Comparison of ENCODE assay signal across 7 mouse cellular contexts in genomic region chr2:126151855-126152571, GRCm38 (mm10). TPM values are rescaled to one million over a fixed set of nuclear protein-coding genes. Genes with fewer than 3 reads are reported as not detected.
DNase-seq lines count a peak whose midpoint lies in the region; ATAC-seq lines count a peak whose summit lies in the region.

Gene Fam227b, minus strand, starts transcription at chr2:126152004.
Gene Dtwd1, plus strand, starts transcription at chr2:126152141.

- no peaks in the 10 kb centered on the region for H3K27me3 ChIP-seq in intestine, embryonic 15.5 days (replicated peaks)
- no peaks in the 10 kb centered on the region for H3K27me3 ChIP-seq in midbrain, embryonic 10.5 days (ENCODE audit: low read depth, poor library complexity, severe bottlenecking)

- H3K27ac ChIP-seq in intestine, embryonic 15.5 days = peak within 1 kb of the TSS; percentile 92
- H3K27ac ChIP-seq in midbrain, embryonic 10.5 days (replicated peaks) = peak within 1 kb of the TSS; percentile 96

- peak within 1 kb of the TSS; percentile 96 for H3K9ac ChIP-seq in intestine, embryonic 15.5 days

- no peaks in the 10 kb centered on the region for H3K36me3 ChIP-seq in intestine, embryonic 15.5 days
- H3K36me3 ChIP-seq in midbrain, embryonic 10.5 days = peaks cover 22% of the 10 kb centered on the region

- peak; percentile 100 for ATAC-seq in intestine, embryonic 15.5 days

- intact Hi-C loops in gastrocnemius, postnatal 36 days (cut with DNase I) = loop anchor here (5.0 kb wide), 1 partner anchor 290 kb away; no protein-coding TSS in a partner anchor
- intact Hi-C loops in left cerebral cortex, postnatal 25 days (cut with DNase I) = loop anchor here (5.0 to 10.0 kb wide), 3 partner anchors 210 to 367 kb away; partner anchors contain the start of genes Cops2, Galk2 and Secisbp2l

- H3K4me3 ChIP-seq in intestine, embryonic 15.5 days (replicated peaks) = peak within 1 kb of the TSS; percentile 87
- peak within 1 kb of the TSS; percentile 86 for H3K4me3 ChIP-seq in midbrain, embryonic 10.5 days

- peak; percentile 99 for DNase-seq in adrenal gland, adult 2 months
- DNase-seq in embryo, embryonic 11.5 days (ENCODE audit: low read depth, low spot score) = peak; percentile 98
- peak; percentile 98 for DNase-seq in gastrocnemius, postnatal 36 days
- DNase-seq in left cerebral cortex, postnatal 25 days (ENCODE audit: low spot score in 2 of 2) = peak; percentile 97 to 99
- peak; percentile 96 for DNase-seq in midbrain, embryonic 10.5 days (ENCODE audit: low spot score)
- DNase-seq in right cerebral cortex, postnatal 4 days = peak; percentile 98

- no peaks in the 10 kb centered on the region for H3K9me3 ChIP-seq in intestine, embryonic 15.5 days
- no peaks in the 10 kb centered on the region for H3K9me3 ChIP-seq in midbrain, embryonic 10.5 days (replicated peaks)

- peak within 1 kb of the TSS; percentile 59 for H3K4me2 ChIP-seq in intestine, embryonic 15.5 days (replicated peaks)

- WGBS in intestine, embryonic 15.5 days = under 1% methylated on average over 57 of the region's 57 CpGs
- under 1% methylated on average over 57 of the region's 57 CpGs for WGBS in midbrain, embryonic 10.5 days

- no peaks in the 10 kb centered on the region for H3K4me1 ChIP-seq in intestine, embryonic 15.5 days (replicated peaks)
- peaks cover 16% of the 10 kb centered on the region for H3K4me1 ChIP-seq in midbrain, embryonic 10.5 days

RNA-seq across cellular contexts. Expression of gene Fam227b, which starts in this region (rescaled TPM):
- under 1 TPM in 1 of 2 experiments, not detected in 1; 0.20 TPM for total RNA-seq in adrenal gland, adult 2 months (2021)
- not detected in 2 replicates for polyA plus RNA-seq in adrenal gland, adult 2 months (2012; rRNA removed)
- total RNA-seq in gastrocnemius, postnatal 36 days (2021) = not detected
- not detected in 2 replicates for polyA plus RNA-seq in intestine, embryonic 15.5 days (2015; fragmentation: Nextera tagmentation; extraction: Ambion mirVana)
- total RNA-seq in left cerebral cortex, postnatal 25 days (2021) = not detected
- polyA plus RNA-seq in midbrain, embryonic 10.5 days (2016; fragmentation: Nextera tagmentation; extraction: Ambion mirVana) = not detected in 2 replicates

RNA-seq across cellular contexts. Expression of gene Dtwd1, which starts in this region (rescaled TPM):
- 10 to 100 TPM in 1 of 2 experiments, 1 to 10 TPM in 1; 9.3 to 11.2 TPM for total RNA-seq in adrenal gland, adult 2 months (2021)
- polyA plus RNA-seq in adrenal gland, adult 2 months (2012; rRNA removed) = 0.40 and 0.57 TPM in 2 replicates
- total RNA-seq in gastrocnemius, postnatal 36 days (2021) = 1 to 10 TPM; 4.0 to 4.2 TPM
- polyA plus RNA-seq in intestine, embryonic 15.5 days (2015; fragmentation: Nextera tagmentation; extraction: Ambion mirVana) = 26.7 and 27.0 TPM in 2 replicates
- total RNA-seq in left cerebral cortex, postnatal 25 days (2021) = 10 to 100 TPM; 11.1 to 11.2 TPM
- 29.3 and 30.9 TPM in 2 replicates for polyA plus RNA-seq in midbrain, embryonic 10.5 days (2016; fragmentation: Nextera tagmentation; extraction: Ambion mirVana)

Comparison
In these comparisons a context has a peak if more than half of its experiments do, and no peak if none do; other contexts are left out.
1. Peak in every context shown above with its lines: DNase-seq, ATAC-seq, H3K4me3 ChIP-seq and H3K27ac ChIP-seq.
2. RNA of gene Dtwd1 (polyA plus RNA-seq): 29.3 to 30.9 TPM in midbrain, embryonic 10.5 days and 26.7 to 27.0 TPM in intestine, embryonic 15.5 days; 0.40 to 0.57 TPM in adrenal gland, adult 2 months; every median in the first group is over 10 times any median in the second.